Mouse (Mus musculus) midbrain, embryonic 16.5 days (tissue): Measurements from ENCODE around the gene Hist1h3d. TPM values are rescaled to one million over a fixed set of nuclear protein-coding genes. Genes with fewer than 3 reads are reported as not detected.
"Not testable (repeated sequence)": the region's sequence is repeated elsewhere in the genome, so short reads cannot be mapped to it uniquely, and the experiment has no call there.

ENCODE experiments used
- ATAC-seq: fragments of 200-750 bp; cut with Nextera tagmentation; 2 replicates; pipeline ENCODE4 v1.8.0; 2017; ENCODE audit warnings: moderate TSS enrichment
- H3K27ac ChIP-seq: fragments of 300-500 bp; sonication (generic); 2 replicates; pipeline ENCODE4 v1.5.1; 2014; ENCODE audit warnings: mild to moderate bottlenecking, low read length, mixed read lengths
- H3K27me3 ChIP-seq: fragments of 300-500 bp; sonication (generic); 2 replicates; pipeline ENCODE4 v1.6.1; 2014; ENCODE audit warnings: low read depth, low read length, mixed read lengths; ENCODE audit not compliant: control insufficient read depth, insufficient read depth
- H3K36me3 ChIP-seq: fragments of 300-500 bp; sonication (generic); 2 replicates; pipeline ENCODE4 v1.6.1; 2014; ENCODE audit warnings: mild to moderate bottlenecking, low read length, moderate library complexity, mixed read lengths; ENCODE audit not compliant: control insufficient read depth, insufficient read depth
- H3K4me1 ChIP-seq: fragments of 300-500 bp; sonication (generic); 2 replicates; pipeline ENCODE4 v1.6.1; 2014; ENCODE audit warnings: mild to moderate bottlenecking, low read length, mixed read lengths; ENCODE audit not compliant: control insufficient read depth, insufficient read depth
- H3K4me2 ChIP-seq: fragments of 300-500 bp; sonication (generic); 2 replicates; pipeline ENCODE4 v1.6.1; 2014; ENCODE audit warnings: mild to moderate bottlenecking, low read length, mixed read lengths
- H3K4me3 ChIP-seq: fragments of 300-500 bp; sonication (generic); 2 replicates; pipeline ENCODE4 v1.5.1; 2014; ENCODE audit warnings: low read depth, mild to moderate bottlenecking, low read length, moderate library complexity, mixed read lengths
- H3K9ac ChIP-seq: fragments of 300-500 bp; sonication (generic); 2 replicates; pipeline ENCODE4 v1.6.1; 2014; ENCODE audit warnings: low read depth, low read length, mixed read lengths
- H3K9me3 ChIP-seq: fragments of 300-500 bp; sonication (generic); replicated peaks from 2 replicates; pipeline ENCODE4 v1.6.1; 2014; ENCODE audit warnings: mild to moderate bottlenecking, low read length, mixed read lengths; ENCODE audit not compliant: control insufficient read depth, poor library complexity, severe bottlenecking
- WGBS: fragments of 180-500 bp; shearing (Covaris S2); extraction: QIAGEN DNeasy Blood & Tissue Kit; methylation state at CpG from one replicate; pipeline ENCODE4 v1.1.7; 2014; 5-methylcytosine and 5-hydroxymethylcytosine counted together
- polyA plus RNA-seq: library from polyadenylated mRNA; unstranded; fragments of >200 nt; fragmentation: Nextera tagmentation; extraction: Ambion mirVana; gene quantifications from 2 replicates; pipeline ENCODE4 v1.2.1, GENCODE M21; 2015

The Hist1h3d gene
- polyA plus RNA-seq, 1 experiment from 2014 or later: 0.53 TPM

DNA sequence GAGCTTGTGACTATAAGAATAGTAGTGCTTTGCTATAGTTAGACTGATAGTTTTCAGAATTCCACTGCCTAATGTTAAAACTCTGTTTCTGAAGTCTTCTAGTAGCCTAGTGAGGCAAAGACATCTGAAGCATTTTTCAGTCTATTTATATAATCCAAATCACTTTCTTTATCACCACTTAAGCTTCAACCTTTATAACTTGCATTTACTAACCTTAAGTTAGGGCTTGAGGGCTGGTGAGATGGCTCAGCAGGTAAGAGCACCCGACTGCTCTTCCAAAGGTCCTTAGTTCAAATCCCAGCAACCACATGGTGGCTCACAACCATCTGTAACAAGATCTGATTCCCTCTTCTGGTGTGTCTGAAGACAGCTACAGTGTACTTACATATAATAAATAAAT, 35.7 kb upstream of the Hist1h3d start:
- 80% methylated on average over 1 of the region's 1 CpGs for WGBS
- not testable (repeated sequence) for H3K9ac ChIP-seq, H3K4me1 ChIP-seq, H3K27ac ChIP-seq, ATAC-seq, H3K4me3 ChIP-seq, H3K4me2 ChIP-seq, H3K27me3 ChIP-seq, H3K36me3 ChIP-seq, H3K9me3 ChIP-seq

DNA sequence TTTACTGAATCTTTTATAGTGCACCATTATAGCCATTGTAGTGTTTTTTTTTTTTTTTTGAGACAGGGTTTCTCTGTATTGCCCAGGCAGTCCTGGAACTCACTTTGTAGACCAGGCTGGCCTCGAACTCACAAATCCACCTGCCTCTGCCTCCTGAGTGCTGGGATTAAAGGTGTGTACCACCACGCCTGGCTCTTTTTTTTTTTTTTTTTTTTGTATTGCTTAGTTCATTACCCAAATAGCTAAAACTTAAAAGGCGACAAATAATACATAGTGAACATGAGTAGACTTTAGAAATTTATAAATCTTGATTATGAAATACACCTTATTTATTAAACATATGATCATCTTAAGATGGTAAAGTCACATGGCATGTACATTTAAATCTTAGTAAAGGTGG, 34.1 kb upstream of the Hist1h3d start:
- Histone ChIP-seq H3K9ac (no peak overlapping the region), H3K4me2 (no peak overlapping the region), H3K4me3 (no peak overlapping the region), H3K9me3 (no peaks in the 10 kb centered on the region), H3K36me3 (no peaks in the 10 kb centered on the region), H3K4me1 (peaks cover 6% of the 10 kb centered on the region), H3K27ac (no peak overlapping the region), H3K27me3 (no peaks in the 10 kb centered on the region)
- no peak for ATAC-seq
- WGBS: 93% methylated on average over 3 of the region's 3 CpGs

DNA sequence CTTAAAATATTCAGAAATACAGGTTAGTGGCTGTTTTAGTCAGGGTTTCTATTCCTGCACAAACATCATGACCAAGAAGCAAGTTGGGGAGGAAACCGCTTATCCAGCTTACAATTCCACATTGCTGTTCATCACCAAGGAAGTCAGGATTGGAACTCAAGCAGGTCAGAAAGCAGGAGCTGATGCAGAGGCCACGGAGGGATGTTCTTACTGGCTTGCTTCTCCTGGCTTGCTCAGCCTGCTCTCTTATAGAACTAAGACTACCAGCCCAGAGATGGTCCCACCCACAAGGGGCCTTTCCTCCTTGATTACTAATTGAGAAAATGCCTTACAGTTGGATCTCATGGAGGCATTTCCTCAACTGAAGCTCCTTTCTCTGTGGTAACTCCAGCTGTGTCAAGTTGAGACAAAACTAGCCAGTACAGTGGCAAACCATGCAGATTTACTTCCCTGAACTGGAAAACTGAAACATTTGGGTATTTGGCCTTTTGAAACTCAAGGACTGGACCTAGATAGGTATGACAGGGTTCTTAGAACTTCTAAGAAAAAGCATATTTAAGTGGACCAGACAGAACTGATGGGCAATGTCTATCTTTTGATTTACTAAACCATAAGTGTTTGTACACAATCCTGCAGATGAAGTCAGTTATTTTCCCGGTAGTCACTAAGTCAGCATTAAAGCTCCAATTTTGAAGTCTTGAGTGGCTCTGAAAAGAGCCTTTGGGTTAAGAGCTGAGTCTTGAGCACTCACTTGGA, 33.2 kb upstream of the Hist1h3d start:
- not testable (repeated sequence) for H3K27me3 ChIP-seq, H3K27ac ChIP-seq, H3K9me3 ChIP-seq, H3K36me3 ChIP-seq, ATAC-seq, H3K4me1 ChIP-seq
- Histone ChIP-seq H3K4me2 (peak overlapping the region; percentile 83), H3K4me3 (peak overlapping the region; percentile 44), H3K9ac (peak overlapping the region; percentile 49)
- 5% methylated on average over 3 of the region's 3 CpGs for WGBS

DNA sequence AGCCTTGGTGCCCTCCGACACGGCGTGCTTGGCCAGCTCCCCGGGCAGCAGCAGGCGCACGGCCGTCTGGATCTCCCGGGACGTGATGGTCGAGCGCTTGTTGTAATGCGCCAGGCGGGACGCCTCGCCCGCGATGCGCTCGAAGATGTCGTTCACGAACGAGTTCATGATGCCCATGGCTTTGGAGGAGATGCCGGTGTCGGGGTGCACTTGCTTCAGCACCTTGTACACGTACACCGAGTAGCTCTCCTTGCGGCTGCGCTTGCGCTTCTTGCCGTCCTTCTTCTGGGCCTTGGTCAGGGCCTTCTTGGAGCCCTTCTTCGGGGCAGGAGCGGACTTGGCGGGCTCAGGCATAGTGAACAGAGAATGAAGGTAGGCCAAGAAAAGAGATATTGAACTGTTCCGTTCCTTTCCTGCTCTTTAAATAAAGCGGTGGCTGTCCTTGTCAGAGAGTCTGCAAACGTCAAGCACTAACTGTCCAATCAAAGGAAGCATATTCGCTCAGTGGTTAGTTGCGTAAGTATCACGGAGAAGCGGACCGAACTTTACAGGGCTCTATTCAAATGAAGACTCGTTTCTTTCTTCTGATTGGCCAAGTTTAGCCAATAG, 32.5 kb upstream of the Hist1h3d start, which contains the start of gene Hist1h2bh:
Hist1h2bh (minus strand) TSS at position 394 of the 609 bp plus-strand sequence.
- Histone ChIP-seq H3K4me2 (peak within 1 kb of the TSS; percentile 83), H3K9ac (peak within 1 kb of the TSS; percentile 49), H3K27ac (peak within 1 kb of the TSS; percentile 75), H3K4me3 (peak within 1 kb of the TSS; percentile 48)
- H3K9me3 ChIP-seq, H3K36me3 ChIP-seq, H3K4me1 ChIP-seq, H3K27me3 ChIP-seq: not testable (repeated sequence)
- peak; percentile 90 for ATAC-seq
- under 1% methylated on average over 27 of the region's 42 CpGs for WGBS

DNA sequence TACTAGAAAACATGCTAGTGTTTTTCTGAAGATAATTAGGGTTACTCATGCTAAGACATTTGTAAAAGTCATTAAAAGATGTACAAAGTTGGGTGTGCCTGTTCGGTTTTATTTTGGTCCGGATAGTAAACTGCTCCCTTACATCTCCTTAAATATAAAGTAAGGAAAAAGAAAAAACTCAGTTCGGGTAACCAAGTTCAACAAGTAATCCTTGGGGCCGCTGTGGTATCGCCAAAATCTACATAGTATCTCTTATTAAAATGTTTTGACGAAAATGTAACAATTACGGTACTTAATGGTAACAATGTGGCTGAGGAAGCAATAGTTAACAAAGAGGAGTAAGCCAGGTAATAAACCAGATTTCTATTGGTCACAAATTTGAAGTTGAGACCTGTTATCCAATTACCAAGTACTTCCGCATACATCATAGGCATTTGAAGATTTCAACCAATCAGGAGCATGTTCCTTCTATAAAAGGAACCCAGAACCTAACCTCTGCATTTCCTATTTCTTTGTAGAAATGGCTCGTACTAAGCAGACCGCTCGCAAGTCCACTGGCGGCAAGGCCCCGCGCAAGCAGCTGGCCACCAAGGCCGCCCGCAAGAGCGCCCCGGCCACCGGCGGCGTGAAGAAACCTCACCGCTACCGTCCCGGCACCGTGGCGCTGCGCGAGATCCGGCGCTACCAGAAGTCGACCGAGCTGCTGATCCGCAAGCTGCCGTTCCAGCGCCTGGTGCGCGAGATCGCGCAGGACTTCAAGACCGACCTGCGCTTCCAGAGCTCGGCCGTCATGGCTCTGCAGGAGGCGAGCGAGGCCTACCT, 31.4 kb upstream of the Hist1h3d start, which contains the start of gene Hist1h3f:
Hist1h3f (plus strand) TSS at position 88 of the 822 bp plus-strand sequence.
- peak; percentile 96 for ATAC-seq
- H3K9ac ChIP-seq: peak within 1 kb of the TSS; percentile 65
- under 1% methylated on average over 19 of the region's 45 CpGs for WGBS
- H3K4me3 ChIP-seq: peak within 1 kb of the TSS; percentile 48
- no peaks in the 10 kb centered on the region for H3K27me3 ChIP-seq
- peak within 1 kb of the TSS; percentile 83 for H3K4me2 ChIP-seq
- no peaks in the 10 kb centered on the region for H3K36me3 ChIP-seq
- no peaks in the 10 kb centered on the region for H3K9me3 ChIP-seq
- peak within 1 kb of the TSS; percentile 88 for H3K27ac ChIP-seq
- peaks cover 6% of the 10 kb centered on the region for H3K4me1 ChIP-seq

DNA sequence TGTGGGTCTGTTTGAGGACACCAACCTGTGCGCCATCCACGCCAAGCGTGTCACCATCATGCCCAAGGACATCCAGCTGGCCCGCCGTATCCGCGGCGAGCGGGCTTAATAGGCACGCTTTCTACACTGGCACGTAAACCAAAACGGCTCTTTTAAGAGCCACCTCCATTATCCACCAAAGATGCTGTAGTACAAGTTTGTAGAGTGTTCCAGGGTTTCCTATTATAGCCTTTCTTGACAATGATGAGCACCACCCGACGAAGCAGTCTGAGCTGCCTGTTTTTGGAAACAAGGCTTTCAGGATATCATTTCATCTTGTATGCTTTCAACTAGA, 30.8 kb upstream of the Hist1h3d start:
- not testable (repeated sequence) for H3K36me3 ChIP-seq, H3K9ac ChIP-seq, H3K27me3 ChIP-seq, H3K4me1 ChIP-seq, ATAC-seq, H3K9me3 ChIP-seq
- Histone ChIP-seq H3K27ac (peak overlapping the region; percentile 88), H3K4me2 (peak overlapping the region; percentile 46), H3K4me3 (peak overlapping the region; percentile 48)
- 0% methylated on average over 11 of the region's 14 CpGs for WGBS

DNA sequence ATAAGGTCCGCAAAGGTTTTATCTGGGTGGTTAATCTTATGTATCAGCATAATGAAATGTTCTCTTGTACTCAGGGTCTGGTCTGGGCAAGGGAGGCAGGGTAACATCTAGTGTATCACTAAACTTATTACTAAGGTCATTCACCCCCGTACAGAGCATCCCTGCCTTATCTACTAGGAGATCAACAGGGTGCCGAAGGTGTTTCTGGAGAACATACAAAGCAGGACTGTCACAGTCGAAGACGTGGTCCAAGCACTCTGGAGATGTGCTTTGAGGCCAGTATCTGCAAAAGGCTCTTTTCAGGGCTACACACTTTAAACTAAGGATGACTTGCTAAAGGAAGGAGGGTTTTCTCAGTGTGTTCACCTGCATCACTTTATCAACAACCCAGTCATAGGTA, 28.9 kb upstream of the Hist1h3d start:
- no peak overlapping the region for H3K4me3 ChIP-seq
- peaks cover 11% of the 10 kb centered on the region for H3K4me1 ChIP-seq
- no peak overlapping the region for H3K4me2 ChIP-seq
- no peaks in the 10 kb centered on the region for H3K27me3 ChIP-seq
- no peak overlapping the region for H3K9ac ChIP-seq
- ATAC-seq: no peak
- no peaks in the 10 kb centered on the region for H3K36me3 ChIP-seq
- 79% methylated on average over 5 of the region's 5 CpGs for WGBS
- H3K9me3 ChIP-seq: no peaks in the 10 kb centered on the region
- no peak overlapping the region for H3K27ac ChIP-seq

DNA sequence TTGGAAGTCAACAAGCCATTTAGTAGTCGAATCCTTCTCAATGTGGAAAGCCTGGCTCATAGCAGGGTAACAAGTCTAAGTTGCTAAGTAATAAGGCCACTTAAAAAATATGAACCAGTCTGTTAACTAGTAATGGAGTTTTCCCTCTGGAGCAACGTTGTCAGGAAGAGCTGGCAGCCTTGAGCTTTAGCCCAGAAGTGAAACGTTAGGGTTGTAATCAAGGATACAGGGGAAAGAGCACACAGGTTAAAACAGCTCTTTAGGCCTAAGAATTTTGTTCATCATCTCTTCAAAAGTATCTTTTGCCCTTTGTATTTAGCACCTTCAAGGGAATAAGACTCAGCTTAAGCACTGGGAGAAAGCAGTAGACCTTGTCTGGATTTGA, 24.8 kb upstream of the Hist1h3d start:
- no peaks in the 10 kb centered on the region for H3K36me3 ChIP-seq
- H3K9me3 ChIP-seq: no peaks in the 10 kb centered on the region
- H3K27me3 ChIP-seq: no peaks in the 10 kb centered on the region
- 6% methylated on average over 3 of the region's 3 CpGs for whole genome bisulfite sequencing
- H3K4me2 ChIP-seq: peak overlapping the region; percentile 67
- H3K4me3 ChIP-seq: peak overlapping the region; percentile 45
- H3K4me1 ChIP-seq: peaks cover 20% of the 10 kb centered on the region
- H3K9ac ChIP-seq: peak overlapping the region; percentile 55; the same call in 1 of the 2 replicates
- H3K27ac ChIP-seq: peak overlapping the region; percentile 86
- no peak for ATAC-seq
